Mouse (Mus musculus) midbrain, postnatal 0 days (tissue): ENCODE measurements around the gene Fnd3c2. TPM values are rescaled to one million over a fixed set of nuclear protein-coding genes. Genes with fewer than 3 reads are reported as not detected.

Experiments used
- ATAC-seq: fragments of 200-750 bp; cut with Nextera tagmentation; 2 replicates; pipeline ENCODE4 v1.8.0; 2017; ENCODE audit warnings: moderate number of reproducible peaks, mild to moderate bottlenecking, moderate TSS enrichment, moderate library complexity; ENCODE audit not compliant: low FRiP score
- DNase-seq: peaks from one replicate; pipeline ENCODE4 v3.0.0-alpha.2; 2015; ENCODE audit warnings: low spot score
- H3K27ac ChIP-seq: fragments of 300-500 bp; sonication (generic); 2 replicates; pipeline ENCODE4 v1.5.1; 2014; ENCODE audit warnings: low read depth, mild to moderate bottlenecking, low read length, mixed read lengths
- H3K27me3 ChIP-seq: fragments of 300-500 bp; sonication (generic); 2 replicates; pipeline ENCODE4 v1.6.1; 2014; ENCODE audit warnings: low read length, control low read depth, mixed read lengths; ENCODE audit not compliant: insufficient read depth
- H3K36me3 ChIP-seq: fragments of 300-500 bp; sonication (generic); 2 replicates; pipeline ENCODE4 v1.6.1; 2014; ENCODE audit warnings: low read length, control low read depth, mixed read lengths; ENCODE audit not compliant: insufficient read depth
- H3K4me1 ChIP-seq: fragments of 300-500 bp; sonication (generic); 2 replicates; pipeline ENCODE4 v1.6.1; 2014; ENCODE audit warnings: mild to moderate bottlenecking, control low read depth, antibody characterized with exemption, low read length, mixed read lengths; ENCODE audit not compliant: insufficient read depth
- H3K4me2 ChIP-seq: fragments of 300-500 bp; sonication (generic); 2 replicates; pipeline ENCODE4 v1.6.1; 2014; ENCODE audit warnings: low read depth, mild to moderate bottlenecking, low read length, mixed read lengths; ENCODE audit not compliant: poor library complexity, severe bottlenecking
- H3K4me3 ChIP-seq: fragments of 300-500 bp; sonication (generic); 2 replicates; pipeline ENCODE4 v1.5.1; 2014; ENCODE audit warnings: low read depth, mild to moderate bottlenecking, low read length, moderate library complexity
- H3K9ac ChIP-seq: fragments of 300-500 bp; sonication (generic); replicated peaks from 2 replicates; pipeline ENCODE4 v1.6.1; 2014; ENCODE audit warnings: mild to moderate bottlenecking, low read length, moderate library complexity, mixed read lengths; ENCODE audit not compliant: poor library complexity, severe bottlenecking
- H3K9me3 ChIP-seq: fragments of 300-500 bp; sonication (generic); 2 replicates; pipeline ENCODE4 v1.6.1; 2016; ENCODE audit warnings: low read length, control low read depth
- CTCF ChIP-seq: IDR thresholded peaks from 2 replicates; pipeline ENCODE4 v1.5.1; 2016; ENCODE audit warnings: antibody characterized with exemption, mild to moderate bottlenecking
- WGBS: fragments of 180-500 bp; shearing (Covaris S2); extraction: QIAGEN DNeasy Blood & Tissue Kit; methylation state at CpG from one replicate; pipeline ENCODE4 v1.1.7; 2014; 5-methylcytosine and 5-hydroxymethylcytosine counted together
- polyA plus RNA-seq: library from polyadenylated mRNA; unstranded; fragments of >200 nt; fragmentation: Nextera tagmentation; extraction: Ambion mirVana; gene quantifications from 2 replicates; pipeline ENCODE4 v1.2.1, GENCODE M21; 2015
- total RNA-seq: library from RNA; depleted of rRNA; stranded (reverse); fragments of >200 nt; gene quantifications from 2 replicates; pipeline ENCODE4 v1.2.3, GENCODE M21; 2014; rRNA removed

Fnd3c2 gene
- not detected in 2 replicates for total RNA-seq
- polyA plus RNA-seq: not detected in 2 replicates

DNA sequence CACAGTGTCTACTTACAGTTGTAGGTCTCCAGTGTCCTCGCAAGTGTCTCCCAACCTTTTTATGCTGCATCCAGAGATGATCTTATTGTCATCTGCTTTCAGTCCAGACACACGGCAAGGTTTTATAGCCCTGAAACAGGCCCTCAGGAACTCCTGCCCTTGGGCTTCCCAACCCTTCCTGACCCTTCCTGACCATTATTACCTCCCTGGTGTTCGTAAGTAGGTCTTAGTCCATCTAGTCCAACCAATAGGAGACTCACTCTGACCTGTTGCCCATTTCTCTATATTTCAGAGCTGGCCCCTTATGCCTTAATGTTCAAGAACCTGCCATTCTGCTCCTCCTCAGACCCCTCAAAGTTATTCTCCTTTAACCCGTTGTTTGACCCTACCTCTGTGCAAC is at the start of gene Fnd3c2:
Gene Fnd3c2, minus strand, starts transcription at position 101 of the 400 bp plus-strand sequence.
- ATAC-seq (no peak), DNase-seq (no peak)
- H3K9ac ChIP-seq: no peak within 1 kb of the TSS
- 88% methylated on average over 4 of the region's 4 CpGs for WGBS
- H3K9me3 ChIP-seq: no peaks in the 10 kb centered on the region
- no peaks in the 10 kb centered on the region for H3K36me3 ChIP-seq
- no peaks in the 10 kb centered on the region for H3K27me3 ChIP-seq
- H3K27ac ChIP-seq: no peak within 1 kb of the TSS
- H3K4me2 ChIP-seq: no peak within 1 kb of the TSS
- no peak within 1 kb of the TSS for H3K4me3 ChIP-seq
- H3K4me1 ChIP-seq: no peaks in the 10 kb centered on the region
- TF ChIP-seq CTCF: no peak

DNA sequence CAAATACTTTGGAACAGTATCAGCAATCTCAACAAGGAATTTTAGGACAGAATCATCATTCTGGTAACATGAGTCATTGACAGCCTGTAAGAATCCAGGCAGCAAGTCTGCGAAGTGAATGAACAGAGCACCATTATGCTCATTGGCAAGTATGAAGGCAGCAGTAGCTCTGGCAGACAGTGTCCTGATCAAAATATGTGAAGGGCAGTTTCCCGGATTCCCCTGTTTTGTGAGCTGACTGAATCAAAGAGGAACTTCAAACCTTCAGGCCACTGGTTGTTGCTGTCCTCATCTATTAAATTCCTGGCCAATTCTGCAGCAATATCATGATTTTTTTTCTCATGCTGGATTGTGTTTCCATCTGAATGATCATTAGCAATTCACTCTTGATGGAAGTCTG is 29.3 kb upstream of the Fnd3c2 start:
- TF ChIP-seq CTCF: no peak
- DNase-seq (no peak), ATAC-seq (no peak)
- WGBS: 69% methylated on average over 2 of the region's 2 CpGs
- Histone ChIP-seq H3K27ac (no peak overlapping the region), H3K4me3 (no peak overlapping the region), H3K9me3 (no peaks in the 10 kb centered on the region), H3K4me2 (no peak overlapping the region), H3K36me3 (no peaks in the 10 kb centered on the region), H3K9ac (no peak overlapping the region), H3K27me3 (no peaks in the 10 kb centered on the region), H3K4me1 (no peaks in the 10 kb centered on the region)

DNA sequence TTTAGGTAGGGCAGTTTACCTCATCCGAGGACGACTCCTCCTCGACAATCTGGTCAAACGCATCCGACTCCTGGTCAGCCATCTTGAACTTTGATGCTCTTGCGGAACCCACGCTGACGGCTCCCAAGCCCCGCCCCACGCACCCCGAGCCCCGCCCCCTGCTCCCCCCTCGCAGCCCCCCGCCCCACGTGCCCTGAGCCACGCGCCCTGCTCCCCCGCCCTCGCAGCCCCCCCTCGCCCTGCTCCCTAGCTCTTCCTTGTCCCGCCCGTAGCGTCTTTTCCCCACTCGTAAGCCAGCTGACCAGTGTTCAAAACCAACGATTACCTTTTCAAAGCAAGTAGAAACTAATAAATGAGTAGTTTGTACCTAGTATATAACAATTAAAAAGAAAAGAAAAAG is 34.1 kb downstream of the Fnd3c2 start, which contains the start of gene Taf9b:
Gene Taf9b, minus strand, starts transcription at position 101 of the 400 bp plus-strand sequence.
- H3K27ac ChIP-seq: peak within 1 kb of the TSS; percentile 90; the same call in 1 of the 2 replicates
- H3K36me3 ChIP-seq: no peaks in the 10 kb centered on the region
- H3K4me3 ChIP-seq: peak within 1 kb of the TSS; percentile 54
- no peak within 1 kb of the TSS for H3K9ac ChIP-seq
- 89% methylated on average over 25 of the region's 25 CpGs for WGBS
- no peaks in the 10 kb centered on the region for H3K4me1 ChIP-seq
- DNase-seq: no peak
- H3K9me3 ChIP-seq: no peaks in the 10 kb centered on the region
- no peak for TF ChIP-seq CTCF
- H3K4me2 ChIP-seq: peak within 1 kb of the TSS; percentile 43
- no peaks in the 10 kb centered on the region for H3K27me3 ChIP-seq
- ATAC-seq: no peak

- H3K4me2 ChIP-seq: peak overlapping the region; percentile 43
- peak overlapping the region; percentile 90 for H3K9ac ChIP-seq
- no peaks in the 10 kb centered on the region for H3K4me1 ChIP-seq
- H3K9me3 ChIP-seq: no peaks in the 10 kb centered on the region
- H3K27ac ChIP-seq: peak overlapping the region; percentile 90
- H3K27me3 ChIP-seq: no peaks in the 10 kb centered on the region
- 25% methylated on average over 57 of the region's 60 CpGs for WGBS
- H3K36me3 ChIP-seq: no peaks in the 10 kb centered on the region
- peak overlapping the region; percentile 54 for H3K4me3 ChIP-seq
- TF ChIP-seq CTCF: peak; percentile 44
- DNase-seq (peak; percentile 82), ATAC-seq (peak; percentile 95)
Measured at GRCm38 (mm10) chrX:106219171-106220032, 35.8 kb downstream of the Fnd3c2 start.

GRCm38 (mm10) chrX:106209100-106209499 is 46.1 kb downstream of the Fnd3c2 start:
- Histone ChIP-seq H3K9me3 (no peaks in the 10 kb centered on the region), H3K27ac (no peak overlapping the region), H3K9ac (no peak overlapping the region), H3K27me3 (no peaks in the 10 kb centered on the region), H3K4me3 (no peak overlapping the region), H3K4me2 (no peak overlapping the region), H3K36me3 (no peaks in the 10 kb centered on the region; the same call in 1 of the 2 replicates), H3K4me1 (no peaks in the 10 kb centered on the region)
- DNase-seq: no peak
- WGBS: 85% methylated on average over 2 of the region's 2 CpGs
- TF ChIP-seq CTCF: no peak
- ATAC-seq: no peak

- DNase-seq (no peak), ATAC-seq (no peak)
- Histone ChIP-seq H3K4me2 (no peak overlapping the region), H3K4me3 (no peak overlapping the region), H3K27me3 (no peaks in the 10 kb centered on the region), H3K4me1 (no peaks in the 10 kb centered on the region), H3K9me3 (no peaks in the 10 kb centered on the region), H3K36me3 (peaks cover 12% of the 10 kb centered on the region), H3K9ac (no peak overlapping the region), H3K27ac (no peak overlapping the region)
- TF ChIP-seq CTCF: peak; percentile 51
- WGBS: 80% methylated on average over 5 of the region's 5 CpGs
Measured at GRCm38 (mm10) chrX:106198904-106199303, 56.3 kb downstream of the Fnd3c2 start.
